8 mouse cellular contexts compared by ENCODE assay signal in the genomic region with DNA sequence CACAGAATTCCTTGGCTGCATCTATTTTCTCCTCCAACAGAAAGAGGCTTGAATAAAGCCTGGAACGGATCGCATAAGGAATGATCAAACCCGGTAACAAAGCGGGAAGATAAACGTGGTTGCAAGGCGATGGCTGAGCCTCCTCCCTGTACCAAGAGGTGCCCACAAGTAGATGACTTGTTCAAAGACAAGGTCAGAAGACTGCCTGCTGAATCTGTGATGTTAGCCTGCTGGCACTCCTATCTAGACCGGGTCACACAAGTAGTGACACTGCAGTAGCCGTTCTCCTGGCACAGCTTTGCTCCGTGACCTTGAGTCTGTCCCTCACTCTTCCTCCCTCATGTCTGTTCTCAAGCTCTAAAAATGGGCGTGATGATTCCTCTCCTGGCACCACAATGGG. TPM values are rescaled to one million over a fixed set of nuclear protein-coding genes. Genes with fewer than 3 reads are reported as not detected.
DNase-seq lines count a peak whose midpoint lies in the region; ATAC-seq lines count a peak whose summit lies in the region.

No protein-coding gene starts in this region.

- WGBS in kidney, embryonic 15.5 days, result 24% methylated on average over 10 of the region's 10 CpGs
- WGBS in forebrain, embryonic 16.5 days, result 2% methylated on average over 10 of the region's 10 CpGs
- whole genome bisulfite sequencing in limb, embryonic 11.5 days, result 37% methylated on average over 10 of the region's 10 CpGs
- 17% methylated on average over 10 of the region's 10 CpGs for WGBS in stomach, embryonic 16.5 days

- H3K4me3 ChIP-seq in kidney, embryonic 15.5 days (replicated peaks), result peak overlapping the region; percentile 71
- H3K4me3 ChIP-seq in brown adipose tissue, adult 24 weeks (ENCODE audit: insufficient read depth, low read depth, low read length), result peak overlapping the region; percentile 6
- H3K4me3 ChIP-seq in forebrain, embryonic 16.5 days (replicated peaks; ENCODE audit: low read length), result peak overlapping the region; percentile 94
- H3K4me3 ChIP-seq in limb, embryonic 11.5 days (ENCODE audit: low read depth, low read length), result 0 out of 2 replicates have a peak overlapping the region, but pooled peaks have one; percentile 8
- H3K4me3 ChIP-seq in stomach, embryonic 16.5 days (replicated peaks; ENCODE audit: low read length), result peak overlapping the region; percentile 75

- no peaks in the 10 kb centered on the region for H3K9me3 ChIP-seq in kidney, embryonic 15.5 days (replicated peaks)
- no peaks in the 10 kb centered on the region for H3K9me3 ChIP-seq in forebrain, embryonic 16.5 days (ENCODE audit: control insufficient read depth, low read length)
- H3K9me3 ChIP-seq in limb, embryonic 11.5 days (ENCODE audit: control insufficient read depth, low read length), result no peaks in the 10 kb centered on the region
- no peaks in the 10 kb centered on the region for H3K9me3 ChIP-seq in stomach, embryonic 16.5 days (replicated peaks; ENCODE audit: control insufficient read depth, low read length)

- H3K27me3 ChIP-seq in kidney, embryonic 15.5 days, result no peaks in the 10 kb centered on the region; the same call in 1 of the 2 replicates
- H3K27me3 ChIP-seq in forebrain, embryonic 16.5 days (replicated peaks; ENCODE audit: control insufficient read depth, insufficient read depth, low read length), result no peaks in the 10 kb centered on the region
- no peaks in the 10 kb centered on the region for H3K27me3 ChIP-seq in limb, embryonic 11.5 days (ENCODE audit: control insufficient read depth, insufficient read depth, low read length)
- no peaks in the 10 kb centered on the region for H3K27me3 ChIP-seq in stomach, embryonic 16.5 days (ENCODE audit: control insufficient read depth, insufficient read depth, low read length)

- no peak for ATAC-seq in kidney, embryonic 15.5 days (replicated peaks; ENCODE audit: low FRiP score)
- ATAC-seq in forebrain, embryonic 16.5 days, result no peak
- ATAC-seq in limb, embryonic 11.5 days (ENCODE audit: insufficient number of reproducible peaks, low FRiP score, low TSS enrichment, low read depth), result no peak
- no peak for ATAC-seq in stomach, embryonic 16.5 days (ENCODE audit: insufficient read depth, low FRiP score)
- ATAC-seq in granulocyte monocyte progenitor cell, adult 5-6 weeks (replicated peaks; ENCODE audit: poor library complexity, severe bottlenecking), result no peak
- no peak for ATAC-seq in erythroid progenitor cell, adult 5-6 weeks (replicated peaks; ENCODE audit: low FRiP score, poor library complexity, severe bottlenecking)

- peak overlapping the region; percentile 98 for H3K4me2 ChIP-seq in kidney, embryonic 15.5 days
- H3K4me2 ChIP-seq in forebrain, embryonic 16.5 days (ENCODE audit: low read length), result peak overlapping the region; percentile 65
- H3K4me2 ChIP-seq in limb, embryonic 11.5 days (ENCODE audit: low read depth, severe bottlenecking), result peak overlapping the region; percentile 97
- peak overlapping the region; percentile 96 for H3K4me2 ChIP-seq in stomach, embryonic 16.5 days (ENCODE audit: low read depth, low read length)

- no peak overlapping the region; the same call in 1 of the 2 replicates for H3K27ac ChIP-seq in kidney, embryonic 15.5 days
- H3K27ac ChIP-seq in brown adipose tissue, adult 24 weeks (replicated peaks; ENCODE audit: low read depth, low read length), result peak overlapping the region; percentile 31; the same call in 1 of the 2 replicates
- H3K27ac ChIP-seq in forebrain, embryonic 16.5 days (ENCODE audit: low read length), result peak overlapping the region; percentile 99
- H3K27ac ChIP-seq in limb, embryonic 11.5 days (replicated peaks; ENCODE audit: low read depth, low read length), result no peak overlapping the region
- H3K27ac ChIP-seq in stomach, embryonic 16.5 days (ENCODE audit: low read length), result peak overlapping the region; percentile 69

- no peaks in the 10 kb centered on the region for H3K36me3 ChIP-seq in kidney, embryonic 15.5 days
- H3K36me3 ChIP-seq in forebrain, embryonic 16.5 days (ENCODE audit: control insufficient read depth, insufficient read depth), result no peaks in the 10 kb centered on the region
- H3K36me3 ChIP-seq in limb, embryonic 11.5 days (ENCODE audit: control insufficient read depth, insufficient read depth, low read length), result no peaks in the 10 kb centered on the region
- H3K36me3 ChIP-seq in stomach, embryonic 16.5 days (ENCODE audit: control insufficient read depth, insufficient read depth, low read length), result no peaks in the 10 kb centered on the region

- no peak overlapping the region for H3K9ac ChIP-seq in kidney, embryonic 15.5 days
- peak overlapping the region; percentile 98 for H3K9ac ChIP-seq in forebrain, embryonic 16.5 days (replicated peaks; ENCODE audit: low read depth, low read length)
- H3K9ac ChIP-seq in limb, embryonic 11.5 days (ENCODE audit: low read length), result no peak overlapping the region
- H3K9ac ChIP-seq in stomach, embryonic 16.5 days (ENCODE audit: low read length), result peak overlapping the region; percentile 62

- no peak for DNase-seq in kidney, adult 8-10 months
- peak; percentile 34 for DNase-seq in limb, embryonic 11.5 days (ENCODE audit: low spot score)

- peaks cover 36% of the 10 kb centered on the region for H3K4me1 ChIP-seq in kidney, embryonic 15.5 days
- H3K4me1 ChIP-seq in brown adipose tissue, adult 24 weeks (ENCODE audit: control insufficient read depth, insufficient read depth, insufficient read length, low read length), result 0 out of 2 replicates have a peak, but pooled peaks cover 2% of the 10 kb centered on the region
- H3K4me1 ChIP-seq in forebrain, embryonic 16.5 days (replicated peaks; ENCODE audit: control insufficient read depth, insufficient read depth, low read length), result peaks cover 26% of the 10 kb centered on the region
- H3K4me1 ChIP-seq in limb, embryonic 11.5 days (ENCODE audit: control insufficient read depth, insufficient read depth, low read length), result peaks cover 4% of the 10 kb centered on the region
- peaks cover 17% of the 10 kb centered on the region for H3K4me1 ChIP-seq in stomach, embryonic 16.5 days (ENCODE audit: control insufficient read depth, insufficient read depth, low read length)

RNA-seq across cellular contexts. Expression of a gene that starts 2.4 kb away (rescaled TPM):
- 52.1 and 76.4 TPM in 2 replicates for polyA plus RNA-seq in kidney, embryonic 15.5 days (2015; fragmentation: Nextera tagmentation; extraction: Ambion mirVana)
- polyA plus RNA-seq in brown adipose tissue, adult 24 weeks (2012; ENCODE audit: insufficient read depth, insufficient read length, missing spikeins), result 1.4 and 2.7 TPM in 2 replicates
- polyA plus RNA-seq in forebrain, embryonic 16.5 days (2015; fragmentation: Nextera tagmentation; extraction: Ambion mirVana), result 1,972 and 2,055 TPM in 2 replicates
- polyA plus RNA-seq in limb, embryonic 11.5 days (2014; fragmentation: Nextera tagmentation; extraction: Ambion mirVana), result 63.2 and 72.0 TPM in 2 replicates
- polyA plus RNA-seq in stomach, embryonic 16.5 days (2015; fragmentation: Nextera tagmentation; extraction: Ambion mirVana), result 126 and 134 TPM in 2 replicates
- not detected in 2 replicates for total RNA-seq in granulocyte monocyte progenitor cell, adult 5-6 weeks (2014; fragmentation: Nextera tagmentation)
- total RNA-seq in granulocyte monocyte progenitor cell, adult 5-6 weeks (2017), result 0.15 TPM in 1 of 2 replicates, not detected in the other
- total RNA-seq in erythroid progenitor cell, adult 5-6 weeks (2015; ENCODE audit: low replicate concordance), result not detected in 2 replicates
- total RNA-seq in erythroid progenitor cell, adult 5-6 weeks (2017; ENCODE audit: low replicate concordance), result 0.13 TPM in 1 of 2 replicates, not detected in the other

Comparison
In these comparisons a context has a peak if more than half of its experiments do, and no peak if none do; other contexts are left out.
1. H3K27ac ChIP-seq: peak in brown adipose tissue, adult 24 weeks (single experiment), forebrain, embryonic 16.5 days (single experiment) and stomach, embryonic 16.5 days (single experiment); none in kidney, embryonic 15.5 days (single experiment) and limb, embryonic 11.5 days (single experiment).
2. H3K4me3 ChIP-seq: peak in every context shown above with its lines; median percentile 94 in forebrain, embryonic 16.5 days; 75 in stomach, embryonic 16.5 days; 71 in kidney, embryonic 15.5 days; 8 in limb, embryonic 11.5 days; 6 in brown adipose tissue, adult 24 weeks.
3. H3K9ac ChIP-seq: peak in forebrain, embryonic 16.5 days (single experiment) and stomach, embryonic 16.5 days (single experiment); none in kidney, embryonic 15.5 days (single experiment) and limb, embryonic 11.5 days (single experiment).
4. RNA of a gene that starts 2.4 kb away (polyA plus RNA-seq): 1,972 to 2,055 TPM in forebrain, embryonic 16.5 days, 126 to 134 TPM in stomach, embryonic 16.5 days, 52.1 to 76.4 TPM in kidney, embryonic 15.5 days and 63.2 to 72.0 TPM in limb, embryonic 11.5 days; 1.4 to 2.7 TPM in brown adipose tissue, adult 24 weeks; every median in the first group is over 10 times any median in the second.
5. Peak in every context shown above with its lines, with median percentiles within 50 percentile points of each other: H3K4me2 ChIP-seq.